Comparison of ENCODE assay signal across 8 mouse cellular contexts in genomic region chr4:108217332-108218179, GRCm38 (mm10). TPM values are rescaled to one million over a fixed set of nuclear protein-coding genes. Genes with fewer than 3 reads are reported as not detected.
DNase-seq lines count a peak whose midpoint lies in the region; TF ChIP-seq lines count a peak whose summit lies in the region.

TSS of gene Zyg11a (minus strand) at chr4:108218048.

- peaks cover 61% of the 10 kb centered on the region for H3K27me3 ChIP-seq in limb, embryonic 10.5 days (ENCODE audit: low read depth, poor library complexity, severe bottlenecking)

- H3K9me3 ChIP-seq in limb, embryonic 10.5 days (replicated peaks), result no peaks in the 10 kb centered on the region

- H3K4me3 ChIP-seq in lung, adult 2 months (replicated peaks; ENCODE audit: extremely low read depth, low read depth, low read length), result peak within 1 kb of the TSS; percentile 19
- peak within 1 kb of the TSS; percentile 59 for H3K4me3 ChIP-seq in bone marrow macrophage, adult 2 months (ENCODE audit: insufficient read depth, low read length)
- H3K4me3 ChIP-seq in limb, embryonic 10.5 days, result peak within 1 kb of the TSS; percentile 57

- peak; percentile 9 for DNase-seq in lung, adult 2 months
- DNase-seq in lung, postnatal 36 days, result no peak
- peak; percentile 11 to 16 for DNase-seq in heart, postnatal 14 days
- DNase-seq in limb, embryonic 10.5 days (ENCODE audit: low spot score), result peak; percentile 68
- peak; percentile 56 for DNase-seq in neural tube, embryonic 10.5 days (ENCODE audit: extremely low spot score, low spot score)
- DNase-seq in cerebellum, adult 9-10 months, result no peak
- no peak for DNase-seq in left cerebral cortex, adult 9 months (ENCODE audit: low spot score in 2 of 2)

- 4% methylated on average over 93 of the region's 107 CpGs for WGBS in lung, adult 2 months
- WGBS in limb, embryonic 10.5 days, result 2% methylated on average over 102 of the region's 107 CpGs

- intact Hi-C loops in heart, postnatal 14 days (cut with DNase I), result no loop called here

- no peak for TF ChIP-seq POLR2A in lung, adult 2 months (IDR thresholded peaks at IDR 0.05; ENCODE audit: borderline replicate concordance, extremely low read depth, low read depth, low read length)
- no peak for TF ChIP-seq POLR2A in bone marrow macrophage, adult 2 months (IDR thresholded peaks at IDR 0.05; ENCODE audit: borderline replicate concordance, low read depth, low read length)

- no peaks in the 10 kb centered on the region for H3K4me1 ChIP-seq in lung, adult 2 months (ENCODE audit: control insufficient read depth, insufficient read depth, low read length)
- no peaks in the 10 kb centered on the region for H3K4me1 ChIP-seq in bone marrow macrophage, adult 2 months (ENCODE audit: control insufficient read depth, insufficient read depth, low read length)
- peaks cover 13% of the 10 kb centered on the region for H3K4me1 ChIP-seq in limb, embryonic 10.5 days

- no peak within 1 kb of the TSS for H3K27ac ChIP-seq in bone marrow macrophage, adult 2 months (ENCODE audit: insufficient read depth, low read depth, low read length)
- H3K27ac ChIP-seq in limb, embryonic 10.5 days, result peak within 1 kb of the TSS; percentile 46; the same call in 1 of the 2 replicates

- no peak for TF ChIP-seq CTCF in lung, adult 2 months (IDR thresholded peaks at IDR 0.05; ENCODE audit: insufficient read depth, low read length)
- no peak for TF ChIP-seq CTCF in bone marrow macrophage, adult 2 months (IDR thresholded peaks at IDR 0.05; ENCODE audit: low read depth, low read length)

- H3K36me3 ChIP-seq in limb, embryonic 10.5 days, result no peaks in the 10 kb centered on the region

RNA-seq across cellular contexts. Expression of gene Zyg11a, which starts in this region (rescaled TPM):
- 0.05 and 0.19 TPM in 2 replicates for polyA plus RNA-seq in lung, adult 2 months (2012; rRNA removed)
- polyA plus RNA-seq in bone marrow macrophage, adult 2 months (2012; ENCODE audit: insufficient read depth, insufficient read length, missing spikeins), result not detected in 2 replicates
- total RNA-seq in heart, postnatal 14 days (2021), result under 1 TPM; 0.12 TPM
- polyA plus RNA-seq in limb, embryonic 10.5 days (2016; fragmentation: Nextera tagmentation; extraction: Ambion mirVana), result 0.13 TPM in 1 of 2 replicates, not detected in the other

Comparison
In these comparisons a context has a peak if more than half of its experiments do, and no peak if none do; other contexts are left out.
1. Peak in DNase-seq and H3K4me3 ChIP-seq in lung, adult 2 months; RNA of the gene not detected or under 1 TPM.
2. Peak in DNase-seq in heart, postnatal 14 days; RNA of the gene not detected or under 1 TPM.
3. Peak in DNase-seq, H3K4me3 ChIP-seq and H3K27ac ChIP-seq in limb, embryonic 10.5 days; RNA of the gene not detected or under 1 TPM.